Mouse (Mus musculus) right cerebral cortex, postnatal 10 days (tissue): Measurements from ENCODE around the gene Rabac1.

Experiments
- DNase-seq, 2 experiments: peaks; one replicate each; pipeline ENCODE4 v3.0.0; 2021; ENCODE audit warnings: low spot score in 2 of 2

The Rabac1 gene

DNA sequence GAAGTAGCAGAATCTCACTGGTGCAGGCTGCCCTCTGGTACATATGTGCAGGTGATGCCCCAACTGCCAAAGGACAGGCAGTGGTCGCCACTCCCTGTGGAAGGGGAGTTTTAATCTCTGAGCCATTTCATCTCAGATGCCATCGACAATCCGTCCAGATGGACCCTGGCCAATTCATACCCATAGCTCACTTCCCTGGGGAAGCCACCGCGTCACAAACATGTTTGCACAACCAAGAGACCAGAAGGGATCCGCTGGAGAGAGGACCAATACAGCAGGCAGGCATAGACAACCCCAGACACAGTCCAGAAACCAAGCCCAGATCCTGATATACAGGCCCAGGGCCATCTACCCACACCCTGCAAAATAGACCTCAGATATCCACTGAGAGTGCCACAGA lies 42.1 kb downstream of the Rabac1 start:
- no peak for DNase-seq
